Mouse (Mus musculus): ENCODE results near the gene Tdrd5.
"Not testable (repeated sequence)": the region's sequence is repeated elsewhere in the genome, so short reads cannot be mapped to it uniquely, and the experiment has no call there.

The Tdrd5 gene

DNA sequence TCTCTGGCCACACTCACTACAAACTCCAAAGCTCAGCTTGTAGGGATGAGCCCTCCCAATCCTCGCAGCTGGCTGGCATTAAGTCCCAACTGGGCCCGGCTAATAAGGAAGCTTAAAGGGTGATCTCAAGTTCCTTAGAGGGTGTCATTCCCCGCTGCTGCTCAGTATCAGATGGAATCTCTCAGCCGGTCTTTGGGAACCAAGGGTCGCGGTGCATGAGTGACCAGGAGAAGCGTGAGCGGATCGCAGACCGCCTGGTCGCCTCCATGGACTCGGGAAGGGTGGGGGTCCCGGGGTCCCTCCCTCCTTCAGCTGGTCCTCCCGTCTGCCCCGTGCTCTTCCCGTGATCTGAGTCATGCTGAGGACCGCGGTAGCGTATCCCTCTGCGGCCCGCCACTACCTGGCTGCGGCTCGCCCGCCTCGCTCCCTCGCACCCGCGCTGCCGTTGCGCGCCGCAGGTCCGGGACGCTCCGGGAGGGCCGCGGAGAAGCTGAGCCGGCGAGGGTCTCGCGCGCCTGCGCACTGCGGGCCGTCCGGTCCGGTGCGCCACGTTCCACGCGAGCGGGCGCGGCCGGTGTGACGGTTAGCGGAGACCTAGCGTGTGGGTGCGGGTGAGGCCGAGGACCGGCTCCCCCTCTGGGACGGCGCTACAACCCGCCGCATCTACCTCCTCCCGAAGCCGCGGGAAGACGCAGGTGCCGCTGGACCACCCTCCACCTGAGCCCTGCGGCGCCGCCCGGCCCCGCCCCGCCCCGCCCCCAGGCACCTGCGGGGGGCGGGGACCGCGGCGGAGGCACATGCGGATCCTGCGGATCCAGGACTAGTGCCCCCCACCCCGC lies at the start of gene Tdrd5:
Gene Tdrd5 (minus strand): TSS at position 754 of the 839 bp plus-strand sequence.
- DNase-seq, result peak in 1 of 2 experiments; percentile 59

DNA sequence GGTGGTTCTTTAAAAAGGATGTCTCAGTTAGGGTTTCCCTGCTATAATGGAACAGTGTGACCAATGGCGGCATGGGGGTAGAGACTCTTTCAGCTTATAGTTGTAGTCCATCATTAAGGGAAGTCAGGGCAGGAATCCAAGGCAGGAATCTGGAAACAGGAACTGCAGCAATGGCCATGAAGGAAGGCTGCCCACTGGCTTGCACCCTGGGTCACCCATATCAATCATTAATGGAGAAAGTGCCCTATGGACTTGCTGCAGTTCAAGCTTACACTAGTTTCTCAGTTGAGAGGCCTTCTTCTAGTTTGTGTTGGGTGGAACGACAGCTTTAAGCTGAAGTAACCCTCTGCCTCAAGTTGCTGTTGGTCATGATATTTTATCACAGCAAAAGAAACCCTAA lies 49.0 kb upstream of the Tdrd5 start:
- DNase-seq, result peak; percentile 53 to 62

- DNase-seq, result no peak
These were observed 47.0 kb upstream of the Tdrd5 start for GRCm38 (mm10) chr1:156350441-156350840.

DNA sequence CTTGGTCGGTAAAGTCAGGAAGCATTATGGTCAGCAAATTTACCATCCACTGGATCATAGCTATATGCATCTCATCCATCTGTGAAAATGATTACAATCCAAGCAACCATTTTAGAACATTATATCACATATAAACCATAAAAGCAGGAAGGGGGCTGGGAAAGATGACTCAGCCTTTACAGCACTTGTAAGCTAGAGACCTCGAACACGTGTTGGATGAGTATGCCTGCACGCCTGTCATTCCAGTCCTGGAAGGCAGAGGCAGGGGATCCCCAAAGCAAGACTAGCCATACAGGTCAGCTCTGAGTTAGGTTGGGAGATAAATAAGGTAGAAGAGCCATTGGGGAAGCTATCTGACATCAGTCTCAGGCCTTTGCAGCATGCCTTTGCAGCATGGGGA lies 45.6 kb upstream of the Tdrd5 start:
- no peak for DNase-seq

DNA sequence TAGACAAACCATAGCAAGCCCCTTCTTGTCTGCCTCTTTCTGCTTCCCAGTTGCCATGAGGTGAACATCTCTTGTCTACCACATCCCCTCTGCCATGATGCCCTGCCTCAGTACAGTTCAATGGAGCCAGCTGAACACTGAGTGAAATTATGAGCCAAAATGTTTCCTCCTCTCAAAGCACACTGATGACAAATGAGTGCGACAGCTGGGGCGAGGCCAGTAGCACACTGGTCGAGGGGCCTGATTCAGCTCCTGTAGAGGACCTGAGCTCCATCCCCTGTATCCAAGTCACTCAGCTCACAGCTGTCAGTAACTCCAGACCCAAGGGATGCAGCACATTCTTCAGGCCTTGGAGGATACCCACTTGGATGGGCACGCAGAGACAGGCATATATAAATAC lies 42.2 kb upstream of the Tdrd5 start:
- DNase-seq, result no peak

GRCm38 (mm10) chr1:156344433-156344832 lies 41.0 kb upstream of the Tdrd5 start:
- no peak for DNase-seq

- DNase-seq, result no peak
These were observed 37.4 kb upstream of the Tdrd5 start for GRCm38 (mm10) chr1:156340847-156341246.

DNA sequence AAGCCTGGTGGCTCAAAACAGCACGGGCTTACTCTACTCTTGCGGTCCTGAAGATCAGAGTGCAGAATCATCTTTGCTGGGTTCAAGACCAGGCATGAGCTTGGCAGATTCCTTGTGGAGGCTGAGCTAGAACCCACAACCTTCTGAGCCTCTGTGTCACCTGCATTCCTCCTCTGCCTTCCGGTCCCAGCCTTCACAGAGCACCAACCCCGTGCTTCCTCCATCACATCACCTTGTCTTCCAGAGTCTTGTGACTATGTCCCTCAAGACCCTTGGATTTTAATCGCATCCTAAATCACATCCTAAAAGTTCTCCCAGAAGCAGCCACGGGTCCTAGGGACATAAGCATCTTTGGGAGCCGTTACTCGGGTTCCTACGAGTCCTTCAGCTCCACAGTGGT lies 19.7 kb upstream of the Tdrd5 start:
- DNase-seq, result no peak

GRCm38 (mm10) chr1:156310630-156311029 lies 7.2 kb upstream of the Tdrd5 start, which contains the start of gene Nphs2:
Gene Nphs2 (plus strand): TSS chr1:156310727.
- DNase-seq, result peak; percentile 12 to 25

DNA sequence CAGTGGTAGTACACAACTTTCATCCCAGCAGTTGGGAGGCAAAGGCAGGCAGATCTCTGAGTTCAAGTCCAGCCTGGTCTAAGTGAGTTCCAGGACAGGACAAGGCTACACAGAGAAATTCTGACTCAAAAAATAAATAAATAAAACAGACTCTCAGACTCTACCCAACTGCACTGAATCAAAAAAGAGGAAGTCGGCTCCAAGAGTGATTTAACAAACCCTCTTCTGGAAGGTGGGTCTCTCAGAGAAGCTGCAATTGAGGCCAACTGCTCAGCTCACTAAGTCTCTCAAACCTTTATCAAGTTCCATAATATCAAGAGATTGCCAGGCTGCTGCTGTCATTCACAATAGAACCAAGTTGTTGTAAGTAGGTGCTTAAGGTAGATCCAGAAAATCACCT lies 5.1 kb upstream of the Tdrd5 start:
- no peak for DNase-seq

DNA sequence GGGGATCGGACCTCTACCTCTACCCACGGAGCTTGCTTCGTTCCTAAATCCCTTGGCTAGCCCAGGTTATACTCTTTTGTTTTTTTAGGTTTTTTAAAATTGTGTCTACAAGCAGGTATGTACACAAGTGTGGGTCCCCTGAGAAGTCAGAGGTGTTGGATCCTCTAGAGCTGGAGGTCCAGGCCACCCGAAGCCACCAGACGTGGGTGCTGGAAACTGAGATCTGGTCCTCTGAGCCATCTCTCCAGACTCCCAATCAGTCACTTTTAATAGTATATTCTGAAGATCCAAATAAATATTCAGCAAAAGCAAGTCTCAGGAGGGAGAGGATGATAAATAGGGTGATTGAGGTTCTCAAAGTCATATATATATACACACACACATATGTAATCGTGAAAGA lies 13.4 kb downstream of the Tdrd5 start:
- no peak for DNase-seq

- not testable (repeated sequence) for DNase-seq
These were observed 14.3 kb downstream of the Tdrd5 start for GRCm38 (mm10) chr1:156289222-156289587.

DNA sequence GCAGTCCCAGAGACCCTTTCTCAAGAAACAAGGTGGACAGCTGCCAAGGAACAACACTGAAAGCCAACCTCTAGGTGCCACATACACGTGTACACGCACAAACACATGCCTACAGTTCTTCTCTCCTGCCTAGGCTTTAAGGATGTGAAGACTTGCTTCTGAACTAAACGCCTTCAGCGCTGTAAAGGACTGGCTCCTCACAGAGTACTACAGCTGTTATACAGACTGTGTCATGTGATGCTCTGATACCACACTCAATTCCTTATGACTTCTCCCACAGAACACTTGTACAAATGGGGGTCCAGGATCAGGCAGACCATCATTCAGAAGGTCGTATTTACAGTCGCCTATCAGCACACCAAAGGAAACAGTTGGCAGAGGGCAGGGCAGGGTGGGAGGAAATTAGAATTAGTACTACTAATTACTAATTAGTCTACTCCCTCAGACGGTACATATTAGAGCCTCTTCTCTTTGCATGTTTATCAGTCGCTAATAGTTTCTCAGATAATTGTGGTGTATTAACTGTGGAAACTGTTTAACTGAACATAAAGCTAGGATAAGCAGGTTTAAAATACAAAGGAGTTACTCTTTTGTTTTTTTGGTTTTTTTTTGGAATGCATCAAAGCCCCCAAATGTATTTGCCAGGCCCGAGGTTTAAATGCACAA lies 14.8 kb downstream of the Tdrd5 start:
- DNase-seq, result no peak

DNA sequence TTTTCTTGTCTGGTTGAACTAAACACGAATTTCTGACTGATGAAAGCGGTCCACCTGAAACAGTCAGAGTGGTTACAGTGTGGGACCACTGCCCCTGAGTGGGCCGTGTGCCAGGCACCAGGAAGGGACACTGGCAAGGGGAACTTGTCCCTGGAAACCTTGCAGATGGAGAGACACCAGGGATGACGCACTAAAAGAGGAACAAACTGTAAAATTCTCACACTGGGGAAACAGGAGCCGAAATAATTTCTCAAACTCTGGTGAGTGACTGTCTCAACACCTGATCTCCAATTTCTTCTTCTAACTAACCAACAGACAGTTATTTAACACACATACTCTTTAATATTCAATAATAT lies 17.9 kb downstream of the Tdrd5 start:
- no peak for DNase-seq

- no peak for DNase-seq
These were observed 18.5 kb downstream of the Tdrd5 start for GRCm38 (mm10) chr1:156284851-156285540.

- DNase-seq, result no peak
These were observed 19.3 kb downstream of the Tdrd5 start for GRCm38 (mm10) chr1:156284207-156284606.

GRCm38 (mm10) chr1:156280131-156280530 lies 23.3 kb downstream of the Tdrd5 start:
- DNase-seq, result no peak

GRCm38 (mm10) chr1:156273647-156274046 lies 29.8 kb downstream of the Tdrd5 start:
- no peak for DNase-seq

DNA sequence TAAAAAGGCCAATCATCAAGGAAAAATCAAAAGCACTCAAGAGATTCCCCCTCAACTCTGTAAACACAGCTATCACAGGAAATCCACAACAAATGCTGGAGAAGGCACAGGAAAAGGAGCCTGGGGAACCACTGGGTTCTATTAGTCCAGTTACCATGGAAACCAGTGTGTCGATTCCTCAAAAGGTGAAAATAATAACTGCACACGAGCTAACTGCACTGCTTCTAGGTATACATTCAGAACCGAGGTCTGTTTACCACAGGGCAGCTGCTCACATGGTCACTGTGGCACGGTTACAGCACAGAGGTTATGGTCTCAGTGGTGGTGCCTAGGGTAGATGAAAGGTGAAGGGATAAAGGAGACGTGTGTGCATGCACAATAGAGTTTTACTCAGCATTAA lies 31.8 kb downstream of the Tdrd5 start:
- DNase-seq, result no peak

DNA sequence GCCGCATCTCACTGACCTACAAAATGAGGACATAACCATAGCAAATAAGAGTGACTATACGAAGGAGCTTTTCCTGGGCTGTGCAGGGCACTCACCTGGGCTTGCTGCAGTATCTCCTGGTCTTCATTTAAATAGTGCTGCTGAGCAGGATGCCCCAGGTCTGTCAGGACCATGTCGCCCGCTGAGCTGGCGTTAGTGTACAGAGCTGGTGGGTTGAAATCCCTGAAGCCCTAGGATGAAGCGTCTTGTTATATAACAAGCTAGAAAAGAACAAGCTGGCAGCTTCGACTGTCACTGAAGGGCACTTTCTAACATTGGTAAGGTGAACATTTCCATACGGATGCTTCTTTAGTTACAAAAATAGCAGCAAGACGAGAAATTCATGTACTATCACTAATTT lies 33.0 kb downstream of the Tdrd5 start:
- DNase-seq, result no peak

DNA sequence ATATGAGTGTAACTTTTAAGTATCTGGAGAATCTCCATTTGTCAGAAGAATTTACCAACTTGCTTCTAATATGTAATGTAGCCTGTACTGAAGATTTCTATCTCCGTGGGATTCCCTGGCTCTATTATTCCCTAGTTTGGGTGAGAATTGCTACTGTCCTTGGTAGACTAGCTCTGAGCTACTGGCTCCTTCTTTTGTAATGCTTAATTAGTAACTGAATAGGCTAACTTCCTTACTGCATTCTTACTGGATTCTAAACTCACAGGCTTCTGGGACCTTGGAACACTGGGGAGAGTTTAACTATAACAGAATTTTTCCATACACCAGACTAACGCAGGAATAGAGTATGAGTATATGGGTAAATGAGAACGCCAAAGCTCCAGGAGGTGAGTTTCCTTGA lies 34.9 kb downstream of the Tdrd5 start:
- DNase-seq, result peak in 1 of 2 experiments; percentile 10

DNA sequence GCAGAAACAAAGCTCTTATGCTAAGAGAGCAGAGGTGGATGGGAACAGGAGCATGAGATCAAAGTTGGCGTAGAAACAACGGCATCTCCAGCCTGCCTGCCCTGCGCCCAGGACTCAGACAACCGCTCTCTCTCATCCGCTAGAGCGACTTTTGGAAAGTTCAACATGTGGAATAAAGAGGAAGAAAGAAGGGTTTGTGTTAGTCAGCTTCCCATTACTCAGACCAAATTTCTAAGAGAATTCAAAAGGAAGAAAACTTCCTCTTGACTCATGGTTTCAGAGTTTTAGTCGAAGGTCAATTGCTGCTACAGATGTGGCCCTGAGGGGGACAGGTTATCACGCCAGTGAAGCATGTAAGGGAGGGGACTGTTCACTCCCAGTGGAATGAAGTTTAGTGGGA lies 39.5 kb downstream of the Tdrd5 start:
- DNase-seq, result no peak

DNA sequence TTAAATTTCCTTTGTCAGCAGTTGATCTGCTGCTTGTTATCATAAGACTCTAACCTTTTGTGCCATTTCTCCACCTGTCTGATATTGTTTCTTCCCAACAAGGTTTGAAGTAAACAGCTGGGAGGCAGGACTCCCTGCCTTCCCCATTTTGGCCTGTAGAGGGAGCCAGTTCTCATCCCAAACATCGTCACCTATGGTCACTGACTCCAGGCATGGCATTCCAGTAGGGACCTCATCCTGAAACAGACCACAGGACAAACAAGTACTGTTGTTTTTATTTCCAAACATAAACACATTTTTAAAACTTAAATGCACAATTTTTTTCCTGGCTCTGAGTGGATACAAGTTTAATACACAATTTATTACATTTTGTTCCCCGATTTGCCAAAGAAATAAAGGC lies 40.1 kb downstream of the Tdrd5 start:
- DNase-seq, result peak; percentile 61 to 83

- DNase-seq, result no peak
These were observed 48.6 kb downstream of the Tdrd5 start for GRCm38 (mm10) chr1:156254866-156255265.
